Mouse (Mus musculus) megakaryocyte, embryonic 14.5 days (primary cell): ENCODE data around the gene Meltf.

Experiments used
- FLI1 ChIP-seq: IDR thresholded peaks from 2 replicates; pipeline ENCODE4 v1.6.1; 2012; ENCODE audit warnings: low read length, inconsistent platforms, mixed read lengths
- GATA1 ChIP-seq: IDR thresholded peaks from 3 replicates; pipeline ENCODE4 v1.6.1; 2012; ENCODE audit warnings: mixed read lengths, low read length, inconsistent platforms, borderline replicate concordance

DNA sequence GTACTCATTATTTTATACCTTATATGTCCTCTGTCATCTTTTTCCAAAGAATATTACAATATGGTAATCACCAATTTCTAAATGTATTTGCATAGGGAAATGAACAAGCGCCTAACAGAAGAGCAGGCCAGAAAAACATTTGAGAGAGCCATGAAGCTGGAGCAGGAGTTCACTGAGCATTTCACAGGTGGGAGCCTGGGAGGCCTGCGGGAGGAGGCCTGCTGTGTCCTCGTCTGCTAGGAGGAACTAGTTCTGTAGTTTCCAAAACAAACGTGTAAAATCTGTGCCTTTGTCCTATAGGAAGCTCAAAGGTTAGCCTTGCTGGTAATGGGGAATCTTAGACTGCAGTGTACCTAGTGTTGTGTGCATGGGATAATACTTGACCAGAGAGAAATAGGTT lies 10.9 kb upstream of the Meltf start:
- TF ChIP-seq FLI1 (no peak), GATA1 (no peak)
